ENCODE assay signal across 8 mouse cellular contexts in genomic region chr8:121359131-121359981, GRCm38 (mm10).
DNase-seq lines count a peak whose midpoint lies in the region; ATAC-seq and TF ChIP-seq lines count a peak whose summit lies in the region.

No protein-coding gene starts in this region.

- peak overlapping the region; percentile 62 for H3K27ac ChIP-seq in neural tube, embryonic 11.5 days (ENCODE audit: low read depth, low read length)
- no peak overlapping the region for H3K27ac ChIP-seq in forebrain, embryonic 16.5 days (ENCODE audit: low read length)
- H3K27ac ChIP-seq in limb, embryonic 11.5 days (replicated peaks; ENCODE audit: low read depth, low read length): no peak overlapping the region
- H3K27ac ChIP-seq in stomach, postnatal 0 days (replicated peaks): 0 out of 2 replicates have a peak overlapping the region, but pooled peaks have one; percentile 18

- H3K9ac ChIP-seq in neural tube, embryonic 11.5 days (ENCODE audit: low read length): no peak overlapping the region
- H3K9ac ChIP-seq in forebrain, embryonic 16.5 days (replicated peaks; ENCODE audit: low read depth, low read length): 0 out of 2 replicates have a peak overlapping the region, but pooled peaks have one; percentile 9
- no peak overlapping the region for H3K9ac ChIP-seq in limb, embryonic 11.5 days (ENCODE audit: low read length)
- H3K9ac ChIP-seq in stomach, postnatal 0 days (ENCODE audit: low read length): no peak overlapping the region

- 7% methylated on average over 20 of the region's 20 CpGs for WGBS in neural tube, embryonic 11.5 days
- WGBS in forebrain, embryonic 16.5 days: 3% methylated on average over 20 of the region's 20 CpGs
- under 1% methylated on average over 20 of the region's 20 CpGs for WGBS in limb, embryonic 11.5 days
- 12% methylated on average over 20 of the region's 20 CpGs for WGBS in stomach, postnatal 0 days

- H3K27me3 ChIP-seq in neural tube, embryonic 11.5 days (ENCODE audit: control insufficient read depth, insufficient read depth, low read length): no peaks in the 10 kb centered on the region
- no peaks in the 10 kb centered on the region for H3K27me3 ChIP-seq in forebrain, embryonic 16.5 days (replicated peaks; ENCODE audit: control insufficient read depth, insufficient read depth, low read length)
- peaks cover 7% of the 10 kb centered on the region for H3K27me3 ChIP-seq in limb, embryonic 11.5 days (ENCODE audit: control insufficient read depth, insufficient read depth, low read length)
- no peaks in the 10 kb centered on the region for H3K27me3 ChIP-seq in stomach, postnatal 0 days (ENCODE audit: control insufficient read depth, insufficient read depth, low read length)

- H3K4me1 ChIP-seq in neural tube, embryonic 11.5 days (ENCODE audit: control insufficient read depth, insufficient read depth, low read length): peaks cover 22% of the 10 kb centered on the region
- H3K4me1 ChIP-seq in forebrain, embryonic 16.5 days (replicated peaks; ENCODE audit: control insufficient read depth, insufficient read depth, low read length): 0 out of 2 replicates have a peak, but pooled peaks cover 5% of the 10 kb centered on the region
- H3K4me1 ChIP-seq in limb, embryonic 11.5 days (ENCODE audit: control insufficient read depth, insufficient read depth, low read length): peaks cover 23% of the 10 kb centered on the region
- peaks cover 7% of the 10 kb centered on the region; the same call in 1 of the 2 replicates for H3K4me1 ChIP-seq in stomach, postnatal 0 days (replicated peaks; ENCODE audit: control insufficient read depth, insufficient read depth)

- H3K4me2 ChIP-seq in neural tube, embryonic 11.5 days (ENCODE audit: low read depth): no peak overlapping the region
- H3K4me2 ChIP-seq in forebrain, embryonic 16.5 days (ENCODE audit: low read length): no peak overlapping the region
- H3K4me2 ChIP-seq in limb, embryonic 11.5 days (ENCODE audit: low read depth, severe bottlenecking): no peak overlapping the region
- H3K4me2 ChIP-seq in stomach, postnatal 0 days (replicated peaks; ENCODE audit: low read depth): peak overlapping the region; percentile 17; the same call in 1 of the 2 replicates

- no peaks in the 10 kb centered on the region for H3K36me3 ChIP-seq in neural tube, embryonic 11.5 days (ENCODE audit: control insufficient read depth, insufficient read depth, low read length)
- H3K36me3 ChIP-seq in forebrain, embryonic 16.5 days (ENCODE audit: control insufficient read depth, insufficient read depth): no peaks in the 10 kb centered on the region
- no peaks in the 10 kb centered on the region for H3K36me3 ChIP-seq in limb, embryonic 11.5 days (ENCODE audit: control insufficient read depth, insufficient read depth, low read length)
- H3K36me3 ChIP-seq in stomach, postnatal 0 days (ENCODE audit: control insufficient read depth, insufficient read depth, low read length): no peaks in the 10 kb centered on the region

- ATAC-seq in neural tube, embryonic 11.5 days (ENCODE audit: insufficient read depth, low FRiP score, low TSS enrichment): no peak
- peak; percentile 43; the same call in 1 of the 2 replicates for ATAC-seq in forebrain, embryonic 16.5 days
- ATAC-seq in limb, embryonic 11.5 days (ENCODE audit: insufficient number of reproducible peaks, low FRiP score, low TSS enrichment, low read depth): peak; percentile 54
- peak; percentile 33; the same call in 1 of the 2 replicates for ATAC-seq in stomach, postnatal 0 days (ENCODE audit: low FRiP score, low TSS enrichment)

- H3K9me3 ChIP-seq in neural tube, embryonic 11.5 days (ENCODE audit: control insufficient read depth, low read length): no peaks in the 10 kb centered on the region
- H3K9me3 ChIP-seq in forebrain, embryonic 16.5 days (ENCODE audit: control insufficient read depth, low read length): no peaks in the 10 kb centered on the region
- no peaks in the 10 kb centered on the region for H3K9me3 ChIP-seq in limb, embryonic 11.5 days (ENCODE audit: control insufficient read depth, low read length)
- H3K9me3 ChIP-seq in stomach, postnatal 0 days (ENCODE audit: control insufficient read depth, low read length): no peaks in the 10 kb centered on the region

- H3K4me3 ChIP-seq in neural tube, embryonic 11.5 days (ENCODE audit: low read depth, low read length): no peak overlapping the region
- no peak overlapping the region for H3K4me3 ChIP-seq in forebrain, embryonic 16.5 days (replicated peaks; ENCODE audit: low read length)
- no peak overlapping the region for H3K4me3 ChIP-seq in limb, embryonic 11.5 days (ENCODE audit: low read depth, low read length)
- no peak overlapping the region for H3K4me3 ChIP-seq in stomach, postnatal 0 days (ENCODE audit: low read depth, low read length)

- DNase-seq in neural tube, embryonic 11.5 days (ENCODE audit: low spot score): no peak
- no peak for DNase-seq in neural tube, embryonic 10.5 days (ENCODE audit: extremely low spot score, low spot score)
- peak; percentile 73 for DNase-seq in limb, embryonic 11.5 days (ENCODE audit: low spot score)
- DNase-seq in stomach, postnatal 0 days (ENCODE audit: low spot score): peak; percentile 35
- no peak for DNase-seq in spleen, postnatal 4 days (ENCODE audit: low spot score in 2 of 2)
- DNase-seq in layer of hippocampus, adult 11-12 months (ENCODE audit: low spot score): no peak
- DNase-seq in gastrocnemius, postnatal 25 days: no peak

- no peak for TF ChIP-seq EP300 in stomach, postnatal 0 days (optimal IDR thresholded peaks at IDR 0.05)

- no peak for TF ChIP-seq CTCF in stomach, postnatal 0 days (IDR thresholded peaks at IDR 0.05; ENCODE audit: low read depth)

Comparison
In these comparisons a context has a peak if more than half of its experiments do, and no peak if none do; other contexts are left out.
1. DNase-seq: peak in limb, embryonic 11.5 days (single experiment) and stomach, postnatal 0 days (single experiment); none in neural tube, embryonic 11.5 days (single experiment), neural tube, embryonic 10.5 days (single experiment), spleen, postnatal 4 days (0 of 2), layer of hippocampus, adult 11-12 months (single experiment) and gastrocnemius, postnatal 25 days (single experiment).
2. H3K27ac ChIP-seq: peak in neural tube, embryonic 11.5 days (single experiment) and stomach, postnatal 0 days (single experiment); none in forebrain, embryonic 16.5 days (single experiment) and limb, embryonic 11.5 days (single experiment).